Mouse (Mus musculus): ENCODE data around the gene Snd1.

DNA sequence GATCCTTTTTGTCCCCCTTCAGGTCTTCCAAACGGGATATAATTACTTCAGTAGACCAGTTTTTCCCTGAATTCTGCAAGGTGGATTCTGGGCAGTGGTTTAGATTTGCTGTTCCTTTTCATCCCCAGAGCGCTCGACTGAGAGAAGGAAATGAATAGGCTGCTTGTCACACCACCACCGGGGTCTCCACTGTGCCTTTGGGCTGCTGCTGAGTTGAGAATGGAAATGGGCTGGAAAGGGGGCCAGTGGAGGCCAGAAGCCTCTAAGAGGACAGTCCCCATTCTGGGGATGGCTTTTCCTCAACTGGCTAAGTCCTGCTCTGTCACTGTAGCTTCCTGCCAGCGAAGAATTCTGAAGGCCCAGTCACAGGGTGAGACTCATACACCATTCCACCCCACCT, 309.0 kb downstream of the Snd1 start:
- no peak for TF ChIP-seq CTCF (IDR thresholded peaks at IDR 0.05; ENCODE audit: low read depth, low read length)
- no peak for TF ChIP-seq POLR2AphosphoS5 (IDR thresholded peaks at IDR 0.05; ENCODE audit: insufficient replicate concordance, low read depth, low read length)
- no peak for TF ChIP-seq TAL1 (conservative IDR thresholded peaks at IDR 0.05; ENCODE audit: low read depth, low read length)

Data from G1E (cell line).